Mouse (Mus musculus) MN1 (cell line): ENCODE data around the gene Islr2.
A peak's percentile ranks its signal among the peaks of the same experiment; 100 is the strongest.

Experiments
- DNase-seq: peaks from one replicate; pipeline ENCODE4 v3.0.0-alpha.2; 2016; ENCODE audit warnings: low spot score

Gene Islr2

DNA sequence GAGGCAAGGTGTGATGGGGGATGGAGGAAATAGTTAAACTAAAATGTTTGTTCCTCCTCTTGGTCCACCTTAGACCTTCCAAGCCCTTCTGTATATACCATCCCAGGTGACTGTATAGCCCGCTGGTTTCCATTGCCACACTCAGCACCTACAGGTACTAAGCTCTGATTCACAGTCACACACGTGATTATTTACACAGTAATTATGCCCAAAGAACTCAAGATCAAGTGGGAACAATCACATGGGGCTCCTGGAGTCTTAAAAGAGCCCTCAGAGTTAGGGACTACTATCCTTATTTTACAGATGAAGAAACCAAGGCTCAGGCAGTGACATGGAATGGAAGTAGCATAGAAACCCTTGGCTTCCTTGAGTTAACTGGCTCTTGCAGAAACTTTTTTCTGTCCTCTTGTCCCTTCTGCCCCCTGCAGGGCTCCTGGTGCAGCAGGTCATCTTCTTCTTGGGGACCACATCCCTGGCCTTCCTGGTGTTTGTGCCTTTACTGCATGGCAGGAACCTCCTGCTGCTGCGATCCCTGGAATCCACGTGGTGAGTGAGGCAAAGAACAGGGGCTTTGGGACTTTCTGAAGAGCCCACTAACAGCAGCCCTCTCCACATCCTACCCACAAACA, 53.3 kb downstream of the Islr2 start:
- peak; percentile 36 for DNase-seq

DNA sequence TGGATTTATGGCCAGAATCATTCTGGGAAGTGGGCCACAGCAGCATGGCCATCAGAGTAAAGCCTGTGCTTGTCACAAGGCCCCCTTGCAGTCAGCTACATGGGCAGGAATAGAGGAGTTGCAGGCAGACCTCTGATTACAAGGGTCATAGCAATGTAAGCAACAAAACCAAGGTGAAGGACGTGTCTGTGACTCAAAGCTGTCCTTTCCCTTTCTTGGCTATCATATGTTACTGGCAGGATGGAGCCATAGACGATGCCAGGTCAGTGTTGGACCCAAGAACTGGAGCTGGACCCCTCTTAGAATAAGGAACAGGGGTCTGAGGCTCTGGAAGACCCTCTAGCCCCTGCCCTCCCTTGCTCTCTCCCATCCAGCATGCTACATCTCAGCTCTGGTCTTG, 55.3 kb downstream of the Islr2 start:
- DNase-seq: no peak
